Mouse (Mus musculus) testis, adult 2 months (tissue): ENCODE measurements around the gene Lefty2.

Experiments used
- CTCF ChIP-seq: fragments of 200-500 bp; IDR thresholded peaks from 2 replicates; pipeline ENCODE4 v1.5.1; 2012; ENCODE audit warnings: low read depth, mild to moderate bottlenecking, inconsistent platforms, low read length, moderate library complexity; ENCODE audit not compliant: control insufficient read depth, insufficient read depth, insufficient replicate concordance
- POLR2A ChIP-seq: fragments of 200-500 bp; IDR thresholded peaks from 2 replicates; pipeline ENCODE4 v1.6.1; 2012; ENCODE audit warnings: low read depth, mild to moderate bottlenecking, inconsistent platforms, low read length, moderate library complexity; ENCODE audit not compliant: control insufficient read depth

- TF ChIP-seq CTCF (no peak), POLR2A (peak; percentile 97)
These were observed 42.3 kb upstream of the Lefty2 start, which contains the start of gene Sde2 for GRCm38 (mm10) chr1:180850316-180851270.
